Mouse (Mus musculus) hematopoietic stem cell, adult 5-6 weeks (primary cell): ENCODE results near the gene 2310022A10Rik. TPM values are rescaled to one million over a fixed set of nuclear protein-coding genes. Genes with fewer than 3 reads are reported as not detected.

ENCODE experiments used
- ATAC-seq, 2 experiments: fragments of 125-278 bp in 1 of 2; replicated peaks in 1 of 2; 2 replicates each; pipeline ENCODE4 v1.8.0; 2016 to 2017; ENCODE audit warnings: inconsistent platforms in 2 of 2, mild to moderate bottlenecking in 2 of 2, moderate number of reproducible peaks in 2 of 2, low read depth in 1 of 2, moderate TSS enrichment in 1 of 2; ENCODE audit not compliant: low FRiP score in 2 of 2, poor library complexity in 2 of 2, severe bottlenecking in 2 of 2, insufficient read depth in 1 of 2, low TSS enrichment in 1 of 2
- total RNA-seq: library from RNA; stranded (forward); fragments of 172-1452, 232-1000 nt; gene quantifications from 2 replicates; pipeline ENCODE4 v1.2.3, GENCODE M21; 2017

Gene 2310022A10Rik
- total RNA-seq, 1 experiment from 2014 or later: 4.8 TPM

DNA sequence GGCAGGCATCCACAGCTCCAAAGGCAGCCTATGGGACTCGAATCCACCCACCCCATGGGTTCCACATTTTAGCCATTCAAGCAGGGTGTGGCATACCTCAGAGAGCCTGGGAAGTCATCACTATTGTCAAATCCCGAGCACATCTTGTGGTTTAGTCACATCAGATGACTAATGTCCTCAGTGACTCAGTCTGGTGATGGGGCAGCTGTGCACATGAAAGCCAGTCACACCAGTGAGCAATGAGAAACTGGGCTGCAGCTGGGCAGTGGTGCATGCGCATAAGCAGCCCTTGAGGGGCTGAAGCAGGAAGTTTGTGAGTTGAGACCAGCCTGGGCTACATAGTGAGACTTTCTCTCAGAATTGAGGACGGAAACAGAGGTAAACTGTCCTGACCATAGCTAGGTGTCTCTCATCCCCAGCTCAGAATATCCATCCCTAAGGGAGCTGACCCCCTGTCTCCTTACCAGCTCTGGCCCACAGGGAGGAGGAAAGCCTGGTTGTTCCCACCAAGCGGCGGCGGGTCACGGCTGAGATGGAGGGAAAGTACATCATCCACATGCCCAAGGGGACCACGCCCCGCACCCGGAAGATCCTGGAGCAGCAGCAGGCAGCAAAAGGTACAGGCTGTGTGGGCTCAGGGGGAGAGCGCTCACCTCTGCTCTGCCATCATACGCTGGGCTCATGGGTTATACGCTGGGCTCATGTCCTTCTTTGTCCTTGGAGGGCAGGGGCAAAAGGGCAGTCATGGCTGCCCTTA is 21.3 kb downstream of the 2310022A10Rik start:
- no peak for ATAC-seq

DNA sequence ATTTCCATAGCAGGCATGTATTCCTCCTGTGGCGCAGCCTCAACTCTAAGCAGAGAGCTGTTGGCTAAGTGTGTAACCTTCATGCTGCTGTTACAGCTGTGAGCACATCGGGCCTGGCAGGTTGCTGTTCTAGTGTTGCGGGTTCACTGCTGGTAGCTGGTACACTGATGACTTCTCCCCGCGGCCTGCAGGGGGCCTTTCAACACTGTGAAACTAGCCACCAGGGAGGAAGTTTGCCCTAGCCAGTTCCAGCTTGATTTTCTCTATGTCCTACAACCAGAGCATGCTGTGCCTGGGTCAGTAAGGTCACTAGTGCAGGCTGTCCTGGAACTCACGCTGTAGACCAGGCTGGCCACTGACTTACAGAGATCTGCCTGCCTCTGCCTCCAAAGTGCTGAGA is 23.9 kb downstream of the 2310022A10Rik start:
- peak; percentile 80 to 83 for ATAC-seq

DNA sequence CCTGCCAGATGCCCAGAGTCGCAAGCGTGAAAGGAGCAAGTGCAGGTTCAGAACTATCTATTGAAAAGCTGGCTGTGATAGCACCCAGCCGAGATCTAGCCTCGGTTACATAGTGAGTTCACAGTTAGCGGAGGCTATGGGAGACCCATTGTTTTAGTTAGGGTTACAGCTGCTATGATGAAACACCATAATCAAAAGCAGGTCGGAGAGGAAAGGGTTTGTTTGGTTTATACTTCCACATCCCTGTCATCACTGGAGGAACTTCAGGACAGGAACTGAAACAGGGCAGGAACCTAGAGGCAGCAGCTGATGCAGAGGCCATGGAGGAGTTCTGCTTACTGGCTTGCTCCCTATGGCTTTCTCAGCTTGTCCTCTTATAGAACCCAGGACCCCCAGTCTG is 24.6 kb downstream of the 2310022A10Rik start:
- ATAC-seq: no peak

DNA sequence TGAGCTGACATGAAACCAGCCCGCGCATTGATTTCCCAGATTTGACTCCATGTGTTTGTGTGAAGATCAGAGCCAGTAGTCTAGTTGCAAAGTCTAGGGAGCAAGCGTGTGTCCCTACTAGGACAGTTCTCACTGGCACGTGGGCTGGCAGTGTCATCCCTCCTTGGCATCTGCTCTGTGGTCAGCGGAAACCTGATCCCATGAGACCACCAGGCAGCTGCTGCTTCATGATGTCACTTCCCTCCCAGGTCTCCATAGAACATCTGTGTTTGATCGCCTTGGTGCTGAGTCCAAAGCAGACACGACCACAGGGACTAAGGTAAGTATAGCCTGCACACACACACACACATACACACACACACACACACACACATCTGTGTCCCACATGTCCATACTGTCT is 25.4 kb downstream of the 2310022A10Rik start:
- no peak for ATAC-seq

DNA sequence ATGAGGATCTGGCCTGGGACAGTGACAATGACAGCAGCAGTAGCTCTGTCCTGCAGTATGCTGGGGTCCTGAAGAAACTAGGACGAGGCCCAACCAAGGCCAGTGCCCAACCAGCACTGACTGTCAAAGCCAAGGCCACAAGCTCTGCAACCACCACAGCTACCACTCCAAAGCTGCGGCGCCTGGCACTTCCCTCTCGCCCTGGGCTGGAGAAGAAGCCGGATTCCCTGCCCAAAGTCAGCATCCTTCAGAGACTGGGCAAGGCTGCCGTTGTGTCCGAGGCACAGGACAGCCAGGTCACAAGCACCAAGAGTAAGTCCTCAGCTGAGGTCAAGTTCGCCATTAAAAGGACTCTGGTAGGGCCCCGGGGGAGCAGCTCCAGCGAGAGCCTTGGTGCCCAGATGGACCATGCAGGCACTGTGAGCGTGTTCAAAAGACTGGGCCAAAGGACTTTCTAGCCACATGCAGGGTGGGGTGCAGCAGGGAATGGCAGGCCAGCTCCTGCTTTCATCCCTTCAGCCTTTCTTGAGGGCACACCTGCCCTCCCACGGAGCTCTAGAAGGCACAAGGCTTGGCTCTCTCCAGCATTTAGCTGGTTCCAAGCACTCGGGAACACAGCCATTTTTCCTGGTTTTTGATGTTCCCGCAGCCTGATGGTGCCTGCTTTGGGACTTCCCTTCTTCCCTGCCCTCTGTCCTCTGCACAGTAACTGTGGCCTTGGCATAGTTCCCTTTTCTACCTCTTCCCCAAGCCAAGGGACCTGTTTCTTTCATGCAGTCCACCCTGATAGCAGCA is 27.5 kb downstream of the 2310022A10Rik start:
- no peak for ATAC-seq

DNA sequence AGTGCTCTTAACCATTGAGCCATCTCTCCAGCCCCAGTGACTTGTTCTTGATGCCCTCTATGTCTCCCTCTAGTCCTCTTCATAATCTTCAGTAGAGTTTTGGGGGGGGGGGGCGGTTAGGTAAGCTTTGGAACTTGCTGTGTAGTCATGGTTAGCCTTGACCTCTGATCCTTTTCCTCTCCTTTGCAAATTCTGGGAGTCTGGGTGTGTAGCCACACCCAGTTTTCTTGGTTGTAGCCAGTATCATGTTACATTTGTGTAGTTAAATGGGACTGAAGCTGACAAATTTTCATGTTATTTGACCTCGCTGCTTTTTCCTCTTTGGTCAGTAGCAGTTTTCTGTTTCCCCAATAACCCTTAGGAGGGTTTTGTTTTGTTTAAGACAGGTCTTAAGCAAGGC is 33.8 kb downstream of the 2310022A10Rik start:
- ATAC-seq: no peak

DNA sequence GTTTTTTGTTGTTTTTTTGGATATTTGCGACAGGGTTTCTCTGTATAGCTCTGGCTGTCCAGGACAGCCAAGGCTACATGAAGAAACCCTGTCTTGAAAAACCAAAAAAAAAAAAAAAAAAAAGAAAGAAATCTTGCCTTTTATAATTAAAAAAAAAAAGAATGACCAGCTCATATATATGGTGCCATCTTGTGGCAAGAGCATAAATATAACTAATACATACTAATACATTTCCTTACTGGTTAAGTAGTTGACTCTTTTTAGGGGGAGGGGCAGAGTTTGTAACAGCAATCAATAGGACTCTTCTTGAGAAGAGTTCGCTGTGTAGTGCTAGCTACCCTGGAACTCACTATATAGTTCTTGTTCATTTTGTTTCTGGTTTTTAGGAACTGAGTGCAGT is 34.7 kb downstream of the 2310022A10Rik start:
- ATAC-seq: no peak

DNA sequence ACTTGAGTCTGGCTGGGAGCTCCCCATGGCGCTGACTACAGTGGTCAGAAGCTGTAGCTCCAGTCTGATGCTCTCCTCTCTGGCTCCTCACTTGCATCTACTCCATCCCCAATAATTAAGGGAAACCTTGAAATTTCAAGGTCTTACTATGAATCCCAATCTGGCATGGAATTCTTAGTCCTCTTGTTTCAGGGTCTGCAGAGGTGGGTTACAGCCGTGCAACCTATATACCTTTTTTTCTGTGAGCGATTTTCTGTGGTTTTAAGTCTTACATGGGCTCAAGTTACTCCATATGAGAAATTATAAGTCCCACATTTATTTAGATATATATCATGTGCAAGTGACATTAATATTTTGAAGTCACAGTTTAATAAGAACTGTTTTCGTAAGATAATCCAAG is 37.1 kb downstream of the 2310022A10Rik start:
- no peak for ATAC-seq

DNA sequence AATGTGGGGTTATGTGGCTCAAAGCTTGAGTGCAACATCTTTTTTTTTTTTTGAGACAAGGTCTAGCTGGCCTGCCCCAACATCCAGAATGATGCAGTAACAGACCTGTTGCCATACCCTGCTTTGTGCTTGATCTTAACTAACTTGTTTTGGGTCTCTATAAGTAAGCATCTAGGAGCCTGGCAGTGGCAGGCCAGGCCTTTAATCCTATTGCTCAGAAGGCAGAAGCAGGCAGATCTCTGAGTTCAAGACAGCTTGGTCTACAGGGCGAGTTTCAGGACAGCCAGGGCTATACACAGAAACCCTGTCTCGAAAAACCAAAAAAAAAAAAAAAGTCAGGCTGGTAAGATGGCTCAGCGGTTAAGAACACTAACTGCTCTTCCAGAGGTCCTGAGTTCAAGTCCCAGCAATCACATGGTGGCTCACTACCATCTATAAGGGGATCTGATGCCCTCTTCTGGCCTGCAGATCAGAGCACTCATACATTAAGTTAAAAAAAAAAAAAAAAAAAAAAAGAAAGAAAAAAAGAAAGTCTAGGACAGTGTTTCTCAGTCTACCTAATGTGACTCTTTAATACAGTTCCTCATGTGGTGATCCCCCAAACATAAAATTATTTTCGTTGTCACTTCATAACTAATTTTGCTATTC is 37.7 kb downstream of the 2310022A10Rik start:
- ATAC-seq: no peak

DNA sequence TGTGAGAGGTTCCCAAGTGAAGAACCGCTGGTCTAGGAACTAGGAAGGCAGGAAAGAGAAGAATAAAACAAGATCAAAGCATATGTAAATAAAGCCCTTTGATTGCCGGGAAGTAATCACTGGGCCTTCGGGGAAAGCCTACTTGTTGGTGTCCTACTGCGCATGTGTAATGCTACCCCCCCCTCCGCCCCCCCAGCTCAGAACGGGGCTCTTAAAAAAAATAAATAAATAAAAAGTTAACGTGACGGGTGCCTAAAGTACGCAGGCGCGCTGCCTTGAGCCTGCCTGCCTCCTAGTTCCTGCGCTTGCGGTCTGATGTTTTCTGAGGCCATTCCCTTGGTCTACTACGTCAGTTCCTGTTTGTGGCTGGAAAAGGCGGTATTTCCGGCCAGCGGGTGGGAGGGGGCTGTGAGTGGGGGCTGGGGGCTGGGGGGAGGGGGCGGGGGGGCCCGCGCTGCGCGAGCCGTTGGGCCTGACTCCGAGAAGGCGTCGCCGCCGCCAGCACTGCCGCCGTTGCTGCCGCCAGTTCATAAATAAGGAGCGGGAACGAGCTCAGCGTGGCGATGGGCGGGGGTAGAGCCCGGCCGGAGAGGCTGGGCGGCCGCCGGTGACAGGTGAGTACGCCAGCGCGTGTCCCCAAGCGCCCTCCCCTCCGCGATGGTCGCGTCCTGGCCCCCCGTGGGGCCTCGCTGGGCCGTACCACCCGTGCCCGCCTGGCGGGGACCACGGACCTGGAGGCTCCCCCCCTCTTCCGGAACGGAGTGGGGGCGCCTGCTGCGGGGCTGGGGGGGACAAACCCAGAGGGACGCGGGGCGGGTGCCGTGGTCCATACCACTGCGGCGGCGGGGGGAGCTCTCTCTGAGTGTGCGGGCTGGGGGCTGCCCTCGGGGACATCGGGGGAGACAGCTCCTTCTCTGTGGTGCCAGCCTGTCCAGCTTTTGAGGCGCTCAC is 38.5 kb downstream of the 2310022A10Rik start, which contains the start of gene Akt2:
Gene Akt2, plus strand, starts transcription at position 287 of the 951 bp plus-strand sequence.
- ATAC-seq: peak; percentile 71 to 82

DNA sequence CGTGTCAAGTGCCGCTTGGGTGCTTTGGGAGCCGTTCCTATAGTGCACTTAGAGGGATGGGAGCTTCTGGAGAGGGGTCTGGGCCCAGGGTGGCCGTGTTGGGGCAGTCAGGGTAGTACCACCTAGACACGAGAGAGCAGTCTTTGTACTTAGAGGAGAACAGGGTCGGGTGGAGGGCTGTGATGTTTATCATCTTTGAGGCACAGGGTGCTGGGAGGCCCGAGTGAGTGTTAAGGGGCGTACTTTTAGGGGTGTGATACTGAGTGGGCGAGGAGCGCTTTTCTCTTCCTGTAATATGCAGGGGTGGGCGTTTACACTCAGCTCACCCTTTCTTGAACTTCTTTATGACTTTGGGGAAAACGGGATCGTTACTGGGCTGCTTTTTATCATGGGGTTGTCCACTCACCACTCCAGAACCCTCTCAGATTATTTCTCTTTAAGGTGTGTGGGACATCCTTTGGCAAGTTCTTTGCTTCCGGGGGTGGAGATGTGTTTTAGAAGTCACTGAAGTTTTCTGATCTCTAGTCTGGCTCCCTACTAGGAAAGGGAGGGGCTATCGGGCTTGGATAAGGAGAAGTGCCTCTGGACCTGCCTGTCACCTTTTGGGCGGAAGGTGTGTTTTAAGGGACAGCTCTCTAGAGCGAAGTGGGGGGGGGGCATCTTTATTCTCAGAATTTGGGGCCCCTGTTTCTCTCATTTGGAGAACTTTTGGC is 39.3 kb downstream of the 2310022A10Rik start:
- ATAC-seq: peak; percentile 48 to 63

DNA sequence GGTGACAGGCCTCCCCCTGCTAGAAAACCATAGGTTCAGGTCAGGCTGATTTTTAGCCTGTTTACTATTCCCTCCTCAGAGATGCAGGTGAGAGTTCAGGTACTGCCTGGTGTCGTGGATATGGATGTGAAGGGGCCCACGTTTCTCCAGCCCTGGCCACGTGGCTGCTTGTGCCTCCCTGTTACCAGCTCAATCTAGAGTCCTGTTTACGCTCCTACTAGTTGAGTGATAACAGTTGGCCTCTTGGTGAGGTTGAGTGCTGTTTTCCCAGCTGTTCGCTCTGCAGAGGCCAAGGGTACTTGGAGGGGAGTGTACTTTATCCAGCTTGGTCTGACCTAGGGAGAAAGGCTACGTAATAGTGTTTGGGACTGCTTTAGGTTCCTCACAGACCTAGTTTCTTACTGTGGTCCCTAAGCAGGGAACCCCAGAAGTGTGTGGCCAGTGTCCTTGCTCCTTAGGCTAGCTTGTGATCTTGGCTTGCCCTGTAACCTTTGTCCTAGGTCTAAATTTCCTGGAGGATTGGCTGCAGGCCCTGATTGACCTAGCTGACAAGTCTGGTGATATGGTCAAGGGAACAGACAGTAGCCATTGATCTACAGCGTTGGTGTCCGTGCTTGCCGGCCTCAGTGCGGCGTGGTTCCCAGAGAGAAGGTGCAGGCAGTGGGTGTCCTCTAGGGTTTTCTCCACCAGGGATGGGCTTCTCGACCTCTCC is 40.1 kb downstream of the 2310022A10Rik start:
- no peak for ATAC-seq

DNA sequence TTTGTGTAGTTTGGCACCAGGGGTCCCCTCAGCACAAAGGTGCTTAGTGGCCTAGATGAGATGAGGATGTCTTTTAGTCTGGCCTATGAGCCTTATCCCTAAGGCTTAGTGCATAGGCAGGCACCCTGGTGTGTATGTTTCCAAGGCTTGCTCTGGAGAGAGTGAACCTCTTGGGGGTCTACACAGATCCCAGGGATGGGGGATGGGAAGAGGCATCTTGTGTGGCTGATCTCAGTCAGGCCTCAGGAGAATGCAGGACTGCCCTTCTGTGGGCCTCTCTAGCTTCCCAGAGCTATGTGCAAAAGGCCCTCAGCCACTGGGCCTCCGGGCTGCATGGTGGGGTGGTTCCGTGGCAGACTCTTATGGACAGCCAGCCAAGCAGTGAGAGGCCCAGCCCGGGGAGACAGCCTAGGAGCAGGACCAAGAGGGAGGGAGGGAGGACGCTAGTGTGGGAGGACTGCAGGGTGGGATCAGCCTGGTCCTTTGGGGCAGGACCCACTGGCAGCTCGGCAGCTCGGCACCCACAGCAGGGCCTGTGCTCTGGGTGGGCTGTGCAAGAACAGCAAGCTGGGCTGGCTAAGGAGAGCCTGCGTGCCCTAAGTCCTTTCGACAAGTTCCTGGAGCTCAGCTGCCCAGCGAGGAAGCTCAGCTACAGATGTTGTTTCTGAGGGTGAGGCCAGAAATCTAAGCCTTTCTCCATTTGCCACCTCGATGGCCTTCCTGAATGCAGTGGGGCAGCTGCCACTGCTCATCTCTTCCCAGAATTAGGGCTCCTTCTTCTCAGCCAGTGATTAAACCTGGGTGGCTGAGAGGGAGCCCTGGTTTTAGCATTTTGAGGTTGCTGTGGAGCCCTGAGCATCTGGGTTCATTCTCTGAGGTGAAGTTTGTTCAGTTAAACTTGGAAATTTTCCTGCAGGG is 43.8 kb downstream of the 2310022A10Rik start:
- no peak for ATAC-seq

DNA sequence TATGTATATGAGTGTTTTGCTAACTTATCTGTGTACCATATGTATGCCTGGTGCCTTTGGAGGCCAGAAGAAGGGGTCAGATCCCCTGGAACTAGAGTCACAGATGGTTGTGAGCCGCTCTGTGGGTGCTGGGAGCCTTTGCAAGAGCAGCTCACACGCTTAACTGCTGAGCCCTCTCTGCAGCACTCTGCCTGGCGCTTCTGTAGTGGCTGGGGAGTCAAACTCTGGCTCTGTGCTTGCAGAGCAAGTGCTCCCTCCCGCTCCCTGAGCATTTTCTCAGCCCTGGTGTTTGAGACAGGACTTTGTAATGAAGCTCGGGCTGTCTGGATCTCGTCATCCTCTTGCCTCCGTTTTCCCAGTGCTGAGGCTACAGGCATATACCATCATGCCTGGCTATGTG is 45.0 kb downstream of the 2310022A10Rik start:
- no peak for ATAC-seq

DNA sequence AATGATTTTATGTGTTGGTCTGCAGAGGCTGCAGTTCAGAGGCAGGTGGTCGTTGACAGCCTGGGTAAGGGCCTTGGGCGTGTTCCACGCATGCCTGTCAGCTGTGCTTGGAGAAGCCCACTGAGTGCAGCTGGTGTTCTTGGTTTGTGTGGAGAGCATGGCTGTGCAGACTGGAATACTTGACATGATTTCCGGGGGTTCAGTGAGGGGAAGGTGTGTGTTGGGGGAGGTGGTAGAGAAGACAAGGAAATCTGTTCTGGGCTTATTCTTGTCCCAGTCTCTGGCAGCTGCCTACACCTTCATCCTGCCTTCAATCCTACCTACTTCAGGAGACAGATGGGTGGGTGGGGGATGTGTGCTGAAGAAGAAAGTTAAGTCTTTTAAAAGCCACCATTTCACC is 48.6 kb downstream of the 2310022A10Rik start:
- ATAC-seq: no peak
